Mouse (Mus musculus): Measurements from ENCODE around the gene Rapgef3.
A peak's percentile ranks its signal among the peaks of the same experiment; 100 is the strongest.

Rapgef3 gene

GRCm38 (mm10) chr15:97773108-97773507, 5.3 kb upstream of the Rapgef3 start:
- no peak for DNase-seq (ENCODE audit: low read depth, low spot score)

- no peak for DNase-seq (ENCODE audit: low read depth, low spot score)
Observed at GRCm38 (mm10) chr15:97770280-97770679, 2.5 kb upstream of the Rapgef3 start.

GRCm38 (mm10) chr15:97768192-97768591, 420 bp upstream of the Rapgef3 start:
- DNase-seq (ENCODE audit: low read depth, low spot score) = no peak

GRCm38 (mm10) chr15:97766594-97767279, 1.0 kb downstream of the Rapgef3 start:
- no peak for DNase-seq (ENCODE audit: low read depth, low spot score)

- DNase-seq (ENCODE audit: low read depth, low spot score) = peak; percentile 22
Observed at GRCm38 (mm10) chr15:97766194-97766593, 1.6 kb downstream of the Rapgef3 start.

- DNase-seq (ENCODE audit: low read depth, low spot score) = no peak
Observed at GRCm38 (mm10) chr15:97765090-97765794, 2.5 kb downstream of the Rapgef3 start.

GRCm38 (mm10) chr15:97764532-97764931, 3.2 kb downstream of the Rapgef3 start:
- DNase-seq (ENCODE audit: low read depth, low spot score) = no peak

- DNase-seq (ENCODE audit: low read depth, low spot score) = no peak
Observed at GRCm38 (mm10) chr15:97763256-97764049, 4.3 kb downstream of the Rapgef3 start.

- DNase-seq (ENCODE audit: low read depth, low spot score) = no peak
Observed at GRCm38 (mm10) chr15:97762733-97763132, 5.0 kb downstream of the Rapgef3 start.

- no peak for DNase-seq (ENCODE audit: low read depth, low spot score)
Observed at GRCm38 (mm10) chr15:97761438-97761837, 6.3 kb downstream of the Rapgef3 start.

GRCm38 (mm10) chr15:97760952-97761351, 6.8 kb downstream of the Rapgef3 start:
- no peak for DNase-seq (ENCODE audit: low read depth, low spot score)

GRCm38 (mm10) chr15:97760006-97760405, 7.8 kb downstream of the Rapgef3 start:
- no peak for DNase-seq (ENCODE audit: low read depth, low spot score)

GRCm38 (mm10) chr15:97755361-97755760, 12.4 kb downstream of the Rapgef3 start:
- no peak for DNase-seq (ENCODE audit: low read depth, low spot score)

- DNase-seq (ENCODE audit: low read depth, low spot score) = no peak
Observed at GRCm38 (mm10) chr15:97754476-97754875, 13.3 kb downstream of the Rapgef3 start.

- no peak for DNase-seq (ENCODE audit: low read depth, low spot score)
Observed at GRCm38 (mm10) chr15:97752491-97752890, 15.3 kb downstream of the Rapgef3 start.

GRCm38 (mm10) chr15:97751676-97752075, 16.1 kb downstream of the Rapgef3 start:
- DNase-seq (ENCODE audit: low read depth, low spot score) = no peak

- DNase-seq (ENCODE audit: low read depth, low spot score) = peak; percentile 62
Observed at GRCm38 (mm10) chr15:97750697-97751096, 17.1 kb downstream of the Rapgef3 start.

- no peak for DNase-seq (ENCODE audit: low read depth, low spot score)
Observed at GRCm38 (mm10) chr15:97749841-97750240, 17.9 kb downstream of the Rapgef3 start.

GRCm38 (mm10) chr15:97749397-97749796, 18.4 kb downstream of the Rapgef3 start:
- no peak for DNase-seq (ENCODE audit: low read depth, low spot score)

- no peak for DNase-seq (ENCODE audit: low read depth, low spot score)
Observed at GRCm38 (mm10) chr15:97748964-97749363, 18.8 kb downstream of the Rapgef3 start.

GRCm38 (mm10) chr15:97748309-97748708, 19.5 kb downstream of the Rapgef3 start:
- DNase-seq (ENCODE audit: low read depth, low spot score) = no peak

- no peak for DNase-seq (ENCODE audit: low read depth, low spot score)
Observed at GRCm38 (mm10) chr15:97747486-97747885, 20.3 kb downstream of the Rapgef3 start.

Data from brain, embryonic 18.5 days (tissue).